Mouse (Mus musculus): ENCODE data around the gene Llgl2. TPM values are rescaled to one million over a fixed set of nuclear protein-coding genes. Genes with fewer than 3 reads are reported as not detected.
A peak's percentile ranks its signal among the peaks of the same experiment; 100 is the strongest.
"Not testable (repeated sequence)": the region's sequence is repeated elsewhere in the genome, so short reads cannot be mapped to it uniquely, and the experiment has no call there.

Gene Llgl2
- total RNA-seq, 2 experiments from 2014 or later, result 17.5 to 18.2 TPM

- DNase-seq, result no peak
These were observed 9.2 kb downstream of the Llgl2 start for GRCm38 (mm10) chr11:115833021-115833513.

DNA sequence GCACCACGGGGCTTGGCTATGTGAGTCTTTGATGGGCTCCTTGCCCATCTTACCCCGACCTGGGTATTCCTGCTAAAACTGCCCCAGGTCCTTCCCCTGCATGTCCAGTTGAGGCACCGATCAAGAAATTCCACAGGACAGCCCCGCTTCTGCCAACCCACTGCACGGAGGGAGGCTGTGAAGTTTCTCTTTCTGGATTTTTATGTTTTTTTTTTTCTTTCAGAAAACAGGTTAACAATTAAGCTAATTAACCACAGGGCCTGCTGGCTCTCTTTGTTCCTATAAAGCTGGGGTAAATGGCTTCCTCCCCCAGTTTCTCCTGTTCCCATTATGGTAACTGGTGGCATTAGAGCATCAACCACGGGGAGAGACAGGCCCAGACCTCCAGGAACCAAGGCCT lies 10.2 kb downstream of the Llgl2 start:
- DNase-seq, result no peak

- DNase-seq, result no peak
These were observed 13.0 kb downstream of the Llgl2 start for GRCm38 (mm10) chr11:115836656-115837395.

DNA sequence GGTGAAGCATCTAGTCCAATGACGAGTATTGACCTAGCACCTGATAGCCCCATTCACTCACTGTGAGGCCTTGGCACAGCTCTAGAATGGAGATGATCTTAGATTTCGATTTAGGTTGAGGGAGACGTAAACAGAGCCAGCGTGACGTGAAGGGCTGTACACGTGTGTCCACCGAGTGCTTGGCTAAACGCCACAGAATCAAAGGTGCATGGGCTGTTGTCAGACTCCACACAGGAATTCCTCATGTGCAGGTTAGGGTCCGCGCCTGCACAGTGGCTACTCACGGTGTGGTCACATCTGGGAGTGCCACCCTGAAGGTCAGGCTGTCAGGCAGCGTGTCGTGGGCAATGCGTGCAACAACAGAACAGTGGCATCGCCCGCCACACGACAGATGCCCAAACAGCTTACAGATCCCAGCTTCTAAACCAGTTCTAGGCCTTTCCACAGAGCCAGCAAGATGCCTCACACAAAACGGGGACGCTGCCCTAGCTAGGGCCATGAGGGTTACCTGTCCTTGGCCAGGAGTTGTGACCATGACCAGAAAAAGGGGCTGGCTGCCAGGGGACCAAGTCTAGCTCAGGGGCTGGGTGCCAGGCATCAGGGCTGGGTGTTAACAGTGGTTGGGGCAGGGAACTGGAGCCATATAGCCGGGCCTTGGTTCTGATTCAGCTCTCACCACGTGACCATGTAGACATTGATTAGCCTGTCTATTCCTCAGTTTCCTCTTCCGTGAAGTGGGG lies 13.9 kb downstream of the Llgl2 start:
- DNase-seq, result no peak

GRCm38 (mm10) chr11:115838895-115839311 lies 15.1 kb downstream of the Llgl2 start:
- peak; percentile 41 to 44 for DNase-seq

GRCm38 (mm10) chr11:115839732-115840131 lies 15.9 kb downstream of the Llgl2 start:
- DNase-seq, result no peak

DNA sequence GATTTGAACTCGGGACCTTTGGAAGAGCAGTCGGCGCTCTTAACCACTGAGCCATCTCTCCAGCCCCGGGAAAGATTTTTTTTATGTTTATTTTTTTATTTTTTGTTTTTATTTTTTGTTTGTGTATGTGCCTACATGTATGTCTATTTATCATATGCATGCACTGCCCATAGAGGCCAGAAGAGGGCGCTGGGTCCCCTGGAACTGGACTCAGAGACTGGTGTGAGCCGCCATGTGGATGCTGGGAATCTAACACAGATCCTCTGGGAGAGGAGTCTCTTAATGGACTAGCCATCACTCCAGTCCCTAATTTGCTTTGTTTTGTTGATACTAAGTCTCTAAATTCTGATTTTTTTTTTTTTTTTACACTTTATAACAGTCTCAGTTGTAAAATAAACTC lies 17.2 kb downstream of the Llgl2 start:
- no peak for DNase-seq

DNA sequence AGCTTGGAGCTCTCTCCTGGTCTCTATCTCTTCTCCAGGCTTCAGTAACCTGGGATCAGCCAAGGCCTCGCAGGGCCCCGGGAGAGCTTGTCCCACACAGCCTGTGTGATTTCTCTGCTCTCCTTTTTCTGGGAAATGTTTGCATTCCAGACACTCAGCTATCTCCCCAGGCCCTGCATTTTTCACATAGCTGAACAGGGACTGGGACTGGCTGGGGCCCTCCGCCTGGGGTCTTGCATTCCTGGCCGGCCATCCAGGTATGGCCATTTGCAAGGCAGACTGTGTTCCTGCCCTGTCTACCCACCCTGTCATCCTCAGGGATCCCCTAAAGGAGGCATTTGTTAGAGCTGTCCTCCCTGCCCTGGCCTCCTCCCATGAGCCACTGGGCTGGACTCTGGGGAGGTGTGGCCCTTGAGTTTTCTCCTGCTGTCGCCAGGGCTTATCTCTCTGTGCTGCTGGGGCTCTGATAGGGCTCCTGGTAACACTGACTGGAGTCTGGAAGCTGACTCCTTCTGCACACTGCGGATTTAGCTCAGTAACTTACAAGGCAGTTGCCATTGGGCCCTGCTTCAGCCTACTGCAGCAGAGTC lies 18.2 kb downstream of the Llgl2 start:
- peak; percentile 77 to 85 for DNase-seq

GRCm38 (mm10) chr11:115843141-115843890 lies 19.5 kb downstream of the Llgl2 start:
- no peak for DNase-seq

GRCm38 (mm10) chr11:115843891-115844239 lies 20.0 kb downstream of the Llgl2 start:
- DNase-seq, result no peak

DNA sequence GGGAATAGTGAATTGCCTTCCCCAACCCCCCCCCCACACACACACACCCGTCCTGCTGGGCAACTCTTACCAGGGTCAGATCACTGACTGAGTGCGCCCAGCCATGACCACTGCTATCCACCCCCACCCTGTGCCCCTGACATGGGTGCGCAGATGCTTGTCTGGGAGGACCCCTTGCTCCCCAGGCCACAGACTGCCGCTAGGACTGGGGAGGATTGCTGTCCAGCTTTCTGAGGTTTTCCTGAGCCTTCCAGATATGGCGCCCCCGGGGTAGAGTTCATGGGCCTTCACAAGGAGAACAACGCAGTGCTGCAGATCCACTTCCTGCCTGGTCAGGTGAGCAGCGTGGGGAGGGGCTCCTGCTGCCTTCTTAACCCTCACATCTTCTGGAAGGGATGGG lies 20.4 kb downstream of the Llgl2 start:
- no peak for DNase-seq

GRCm38 (mm10) chr11:115845819-115846218 lies 22.0 kb downstream of the Llgl2 start:
- no peak for DNase-seq

DNA sequence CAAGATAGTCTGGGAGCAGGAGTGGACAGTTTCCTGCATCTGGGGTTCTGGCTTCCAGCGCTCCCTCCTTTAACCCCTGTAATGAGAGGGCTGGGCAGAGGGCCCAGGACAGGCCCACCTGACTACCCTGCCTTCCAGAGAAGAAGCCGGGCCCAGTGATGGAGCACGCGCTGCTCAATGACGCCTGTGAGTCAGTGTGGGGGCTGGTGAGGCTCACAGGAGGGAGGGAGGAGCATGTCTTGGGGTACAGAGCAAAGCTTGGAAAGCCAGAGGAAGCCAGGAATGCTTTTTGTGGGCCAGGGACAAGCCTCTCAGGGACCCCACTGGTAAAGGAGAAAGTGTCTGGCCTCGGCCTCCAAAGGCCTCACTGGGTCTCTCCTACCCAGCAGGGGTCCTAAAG lies 30.8 kb downstream of the Llgl2 start:
- no peak for DNase-seq

DNA sequence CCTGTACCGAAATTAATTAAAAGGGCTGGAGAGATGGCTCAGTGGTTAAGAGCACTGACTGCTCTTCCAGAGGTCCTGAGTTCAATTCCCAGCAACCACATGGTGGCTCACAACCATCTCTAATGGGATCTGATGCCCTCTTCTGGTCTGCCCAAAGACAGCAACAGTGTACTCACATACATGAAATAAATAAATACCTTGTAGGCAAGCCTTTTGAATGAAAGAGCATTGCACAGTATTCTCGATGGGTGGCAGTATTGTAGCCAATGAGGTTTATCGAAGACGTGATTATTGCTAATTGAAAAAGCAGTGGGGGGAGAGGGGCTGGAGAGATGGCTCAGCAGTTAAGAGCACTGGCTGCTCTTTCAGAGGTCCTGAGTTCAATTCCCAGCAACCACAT lies 33.3 kb downstream of the Llgl2 start:
- DNase-seq, result not testable (repeated sequence)

DNA sequence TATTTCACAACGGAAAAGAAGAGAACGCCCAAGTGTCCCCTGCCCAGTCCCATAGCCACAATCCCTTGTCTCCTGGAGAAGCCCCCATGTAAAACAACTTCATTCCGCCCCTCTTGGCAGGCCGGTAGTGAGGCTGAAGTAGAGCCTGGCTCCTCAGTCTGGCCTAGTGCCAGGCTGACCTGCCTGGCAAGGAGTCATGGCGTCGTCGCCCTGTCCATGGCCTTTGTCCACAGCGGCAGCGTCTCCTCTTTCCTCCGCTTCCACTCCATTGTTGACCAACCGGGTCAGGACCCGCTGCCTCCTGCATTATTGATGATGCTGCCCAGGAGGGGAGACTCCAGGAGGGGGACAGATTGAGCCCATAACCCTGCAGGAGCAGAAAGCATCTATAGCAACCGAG lies 34.1 kb downstream of the Llgl2 start:
- no peak for DNase-seq

DNA sequence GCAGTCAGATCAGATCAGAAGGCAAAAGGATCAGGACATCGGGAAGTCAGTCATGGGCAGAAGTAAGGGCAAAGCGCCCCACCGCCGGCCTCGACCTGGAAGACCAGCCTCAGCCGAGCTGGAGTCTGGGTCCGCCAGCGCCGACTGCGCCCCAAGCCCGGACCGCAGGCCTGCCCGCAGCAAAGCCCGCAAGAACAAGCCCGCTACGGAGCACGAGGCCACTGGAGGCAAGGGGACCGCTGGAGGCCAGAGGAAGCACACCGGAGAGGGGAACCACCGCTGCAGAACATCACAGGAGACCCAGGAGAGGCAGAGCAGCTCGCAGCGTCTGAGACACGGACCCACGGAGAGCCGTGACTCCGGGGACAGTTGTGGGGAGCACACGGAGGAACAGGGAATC lies 34.5 kb downstream of the Llgl2 start, which contains the start of gene Myo15b:
Myo15b (plus strand) TSS at position 53 of the 400 bp plus-strand sequence.
- no peak for DNase-seq

GRCm38 (mm10) chr11:115859143-115859945 lies 35.5 kb downstream of the Llgl2 start:
- peak; percentile 89 to 90 for DNase-seq

- no peak for DNase-seq
These were observed 40.0 kb downstream of the Llgl2 start for GRCm38 (mm10) chr11:115863895-115864294.

- DNase-seq, result no peak
These were observed 45.5 kb downstream of the Llgl2 start for GRCm38 (mm10) chr11:115869393-115869792.

DNA sequence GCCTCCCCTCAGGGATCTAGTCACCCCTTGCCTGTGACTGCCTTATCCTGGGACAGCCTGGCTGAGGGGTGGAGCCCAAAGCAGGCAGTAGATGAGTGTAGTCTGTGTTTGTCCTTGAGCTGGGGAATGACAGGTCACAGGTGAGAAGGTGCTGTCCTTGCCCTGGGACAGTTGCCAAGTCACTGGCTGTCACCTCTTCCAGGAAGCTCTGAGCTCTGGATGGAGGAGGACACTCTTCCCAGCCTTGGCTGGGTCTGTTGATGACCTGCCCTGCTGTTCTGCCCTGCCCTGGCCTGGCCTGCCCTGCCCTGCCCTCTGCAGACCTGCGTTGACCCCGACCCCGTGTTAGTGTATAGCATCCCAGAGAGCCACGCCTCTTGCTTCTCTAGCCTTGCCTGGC lies 48.6 kb downstream of the Llgl2 start:
- no peak for DNase-seq

DNA sequence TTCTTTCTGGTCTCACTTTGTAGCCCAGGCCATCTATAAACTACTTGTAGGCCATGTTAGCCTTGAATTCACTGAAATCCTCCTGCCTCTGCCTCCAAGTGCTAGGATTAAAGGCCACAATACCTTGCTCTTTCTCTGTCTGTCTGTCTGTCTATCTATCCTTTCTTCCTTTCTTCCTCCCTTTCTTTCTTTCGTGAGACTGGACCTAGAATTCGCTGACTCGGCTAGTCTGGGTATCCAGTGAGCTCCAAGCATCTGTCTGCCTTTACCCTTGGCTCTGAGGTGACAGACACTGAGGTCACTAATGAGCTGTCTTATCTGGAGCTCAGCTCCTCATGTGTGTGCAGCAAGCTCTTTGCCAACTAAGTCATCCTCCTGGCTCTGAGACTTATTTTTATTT lies 52.1 kb downstream of the Llgl2 start:
- DNase-seq, result no peak

DNA sequence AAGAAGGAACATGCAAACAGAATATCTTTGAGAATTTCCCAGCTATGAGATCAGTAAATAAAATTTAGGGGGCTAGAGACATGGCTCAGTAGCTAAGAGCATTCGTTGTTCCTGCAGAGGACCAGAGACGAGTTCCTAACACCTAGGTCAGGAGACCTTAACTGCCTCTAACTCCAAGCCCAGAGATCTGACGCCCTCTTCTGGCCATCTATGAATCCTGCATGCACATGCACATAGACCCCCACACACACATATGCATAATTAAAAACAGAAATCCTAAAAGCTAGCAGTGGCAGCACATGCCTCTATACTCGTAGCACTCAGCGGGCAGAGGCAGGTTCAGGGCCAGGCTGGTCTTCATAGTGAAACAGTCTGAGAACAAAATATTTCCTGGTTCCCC lies 52.6 kb downstream of the Llgl2 start:
- no peak for DNase-seq

Measured in heart, adult 18-20 months (tissue).